Mouse (Mus musculus): Measurements from ENCODE around the gene Gdf3. TPM values are rescaled to one million over a fixed set of nuclear protein-coding genes. Genes with fewer than 3 reads are reported as not detected.

Gene Gdf3
- total RNA-seq, 2 experiments from 2014 or later = 0.40 to 1.7 TPM

GRCm38 (mm10) chr6:122570695-122571616 is 38.9 kb downstream of the Gdf3 start:
- peak; percentile 80 for ATAC-seq (ENCODE audit: poor library complexity, severe bottlenecking)

- ATAC-seq (ENCODE audit: poor library complexity, severe bottlenecking) = no peak
Observed at GRCm38 (mm10) chr6:122569762-122570161, 40.1 kb downstream of the Gdf3 start.

GRCm38 (mm10) chr6:122569113-122569512 is 40.8 kb downstream of the Gdf3 start:
- ATAC-seq (ENCODE audit: poor library complexity, severe bottlenecking) = no peak

GRCm38 (mm10) chr6:122565070-122565784 is 44.7 kb downstream of the Gdf3 start:
- ATAC-seq (ENCODE audit: poor library complexity, severe bottlenecking) = peak; percentile 67

GRCm38 (mm10) chr6:122562463-122562862 is 47.4 kb downstream of the Gdf3 start:
- ATAC-seq (ENCODE audit: poor library complexity, severe bottlenecking) = peak; percentile 62

- ATAC-seq (ENCODE audit: poor library complexity, severe bottlenecking) = no peak
Observed at GRCm38 (mm10) chr6:122561005-122561404, 48.9 kb downstream of the Gdf3 start.

GRCm38 (mm10) chr6:122560427-122560826 is 49.5 kb downstream of the Gdf3 start:
- ATAC-seq (ENCODE audit: poor library complexity, severe bottlenecking) = peak; percentile 67

- ATAC-seq (ENCODE audit: poor library complexity, severe bottlenecking) = peak; percentile 79
Observed at GRCm38 (mm10) chr6:122556959-122557561, 52.8 kb downstream of the Gdf3 start.

Other genes with a start within 250 kb of the Gdf3 start
- gene Rimklb, start 111.3 kb downstream of the Gdf3 start, total RNA-seq (2015) = not detected in 2 replicates
- not detected in 2 replicates for gene Rimklb, start 111.3 kb downstream of the Gdf3 start, total RNA-seq (2017)
- not detected in 2 replicates for gene Mfap5, start 104.2 kb downstream of the Gdf3 start, total RNA-seq (2015)
- gene Mfap5, start 104.2 kb downstream of the Gdf3 start, total RNA-seq (2017) = not detected in 2 replicates
- 0.07 TPM in 1 of 2 replicates, not detected in the other for gene Aicda, start 56.3 kb downstream of the Gdf3 start, total RNA-seq (2015)
- not detected in 2 replicates for gene Aicda, start 56.3 kb downstream of the Gdf3 start, total RNA-seq (2017)
- gene Apobec1, start 7.6 kb downstream of the Gdf3 start, total RNA-seq (2015) = 112 and 151 TPM in 2 replicates
- 78.0 and 87.4 TPM in 2 replicates for gene Apobec1, start 7.6 kb downstream of the Gdf3 start, total RNA-seq (2017)
- gene Dppa3, start 16.3 kb upstream of the Gdf3 start, total RNA-seq (2015) = not detected in 2 replicates
- not detected in 2 replicates for gene Dppa3, start 16.3 kb upstream of the Gdf3 start, total RNA-seq (2017)
- not detected in 2 replicates for gene Nanog, start 97.4 kb upstream of the Gdf3 start, total RNA-seq (2015)
- gene Nanog, start 97.4 kb upstream of the Gdf3 start, total RNA-seq (2017) = not detected in 2 replicates
- 44.5 and 48.4 TPM in 2 replicates for gene Slc2a3, start 191.6 kb upstream of the Gdf3 start, total RNA-seq (2015)
- gene Slc2a3, start 191.6 kb upstream of the Gdf3 start, total RNA-seq (2017) = 51.4 and 63.5 TPM in 2 replicates
- gene Foxj2, start 209.8 kb upstream of the Gdf3 start, total RNA-seq (2015) = 35.6 and 43.1 TPM in 2 replicates
- gene Foxj2, start 209.8 kb upstream of the Gdf3 start, total RNA-seq (2017) = 10.2 and 16.1 TPM in 2 replicates
- gene C3ar1, start 246.1 kb upstream of the Gdf3 start, total RNA-seq (2015) = 4.4 and 5.3 TPM in 2 replicates
- 4.7 and 5.0 TPM in 2 replicates for gene C3ar1, start 246.1 kb upstream of the Gdf3 start, total RNA-seq (2017)